Mouse (Mus musculus) midbrain, embryonic 16.5 days (tissue): ENCODE results near the gene Cmklr1. TPM values are rescaled to one million over a fixed set of nuclear protein-coding genes. Genes with fewer than 3 reads are reported as not detected.
A peak's percentile ranks its signal among the peaks of the same experiment; 100 is the strongest.

Experiments used
- ATAC-seq: fragments of 200-750 bp; cut with Nextera tagmentation; 2 replicates; pipeline ENCODE4 v1.8.0; 2017; ENCODE audit warnings: moderate TSS enrichment
- H3K27ac ChIP-seq: fragments of 300-500 bp; sonication (generic); 2 replicates; pipeline ENCODE4 v1.5.1; 2014; ENCODE audit warnings: mild to moderate bottlenecking, low read length, mixed read lengths
- H3K27me3 ChIP-seq: fragments of 300-500 bp; sonication (generic); 2 replicates; pipeline ENCODE4 v1.6.1; 2014; ENCODE audit warnings: low read depth, low read length, mixed read lengths; ENCODE audit not compliant: control insufficient read depth, insufficient read depth
- H3K36me3 ChIP-seq: fragments of 300-500 bp; sonication (generic); 2 replicates; pipeline ENCODE4 v1.6.1; 2014; ENCODE audit warnings: mild to moderate bottlenecking, low read length, moderate library complexity, mixed read lengths; ENCODE audit not compliant: control insufficient read depth, insufficient read depth
- H3K4me1 ChIP-seq: fragments of 300-500 bp; sonication (generic); 2 replicates; pipeline ENCODE4 v1.6.1; 2014; ENCODE audit warnings: mild to moderate bottlenecking, low read length, mixed read lengths; ENCODE audit not compliant: control insufficient read depth, insufficient read depth
- H3K4me2 ChIP-seq: fragments of 300-500 bp; sonication (generic); 2 replicates; pipeline ENCODE4 v1.6.1; 2014; ENCODE audit warnings: mild to moderate bottlenecking, low read length, mixed read lengths
- H3K4me3 ChIP-seq: fragments of 300-500 bp; sonication (generic); 2 replicates; pipeline ENCODE4 v1.5.1; 2014; ENCODE audit warnings: low read depth, mild to moderate bottlenecking, low read length, moderate library complexity, mixed read lengths
- H3K9ac ChIP-seq: fragments of 300-500 bp; sonication (generic); 2 replicates; pipeline ENCODE4 v1.6.1; 2014; ENCODE audit warnings: low read depth, low read length, mixed read lengths
- H3K9me3 ChIP-seq: fragments of 300-500 bp; sonication (generic); replicated peaks from 2 replicates; pipeline ENCODE4 v1.6.1; 2014; ENCODE audit warnings: mild to moderate bottlenecking, low read length, mixed read lengths; ENCODE audit not compliant: control insufficient read depth, poor library complexity, severe bottlenecking
- WGBS: fragments of 180-500 bp; shearing (Covaris S2); extraction: QIAGEN DNeasy Blood & Tissue Kit; methylation state at CpG from one replicate; pipeline ENCODE4 v1.1.7; 2014; 5-methylcytosine and 5-hydroxymethylcytosine counted together
- polyA plus RNA-seq: library from polyadenylated mRNA; unstranded; fragments of >200 nt; fragmentation: Nextera tagmentation; extraction: Ambion mirVana; gene quantifications from 2 replicates; pipeline ENCODE4 v1.2.1, GENCODE M21; 2015

The Cmklr1 gene
- polyA plus RNA-seq: 1.2 and 1.3 TPM in 2 replicates

DNA sequence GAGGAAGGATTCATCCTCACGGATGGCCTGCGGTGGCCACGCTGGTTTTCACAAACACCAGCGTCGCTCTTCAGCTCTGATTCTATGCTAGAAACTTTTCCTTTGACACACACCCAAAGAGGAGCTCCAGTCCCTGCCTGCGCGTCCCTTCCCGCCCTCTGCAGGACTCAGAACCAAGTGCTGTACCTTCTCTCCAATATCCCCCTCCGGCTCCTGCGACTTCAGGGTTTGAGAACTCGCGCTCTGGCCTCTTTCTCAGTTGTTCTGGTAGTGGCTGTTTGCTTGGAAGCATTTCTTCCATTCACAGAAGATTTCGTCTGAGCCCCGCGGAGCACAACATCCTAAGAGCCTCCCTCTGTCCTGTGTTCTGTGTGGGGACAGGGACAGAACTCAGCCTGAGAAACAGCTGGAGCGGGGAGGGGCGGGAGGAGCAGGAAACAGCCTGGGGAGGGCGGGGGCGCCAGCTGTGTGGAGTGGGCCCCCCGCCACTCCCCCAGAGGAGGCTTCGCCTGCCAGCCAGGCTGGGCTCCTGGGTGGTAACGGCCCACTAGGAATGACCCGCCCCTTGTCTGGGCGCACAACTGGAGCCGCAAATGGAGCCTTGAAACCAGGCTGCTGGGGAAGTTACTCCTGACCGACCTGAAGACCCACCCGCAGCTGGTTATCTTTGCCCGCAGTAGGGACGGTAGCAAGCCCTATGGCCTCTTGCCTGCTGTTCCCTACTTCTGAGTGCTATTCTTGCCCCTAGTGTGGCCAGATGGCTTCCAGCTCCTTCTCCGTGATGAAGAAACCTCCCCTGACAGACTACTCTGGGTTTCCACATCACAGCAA lies at the start of gene Cmklr1:
TSS of gene Cmklr1 (minus strand) at position 392 of the 831 bp plus-strand sequence.
- H3K4me2 ChIP-seq: peak within 1 kb of the TSS; percentile 15; the same call in 1 of the 2 replicates
- no peaks in the 10 kb centered on the region for H3K9me3 ChIP-seq
- H3K4me3 ChIP-seq: no peak within 1 kb of the TSS
- H3K4me1 ChIP-seq: peaks cover 2% of the 10 kb centered on the region; the same call in 1 of the 2 replicates
- H3K9ac ChIP-seq: no peak within 1 kb of the TSS
- 9% methylated on average over 30 of the region's 30 CpGs for WGBS
- 0 out of 2 replicates have a peak, but pooled peaks cover 4% of the 10 kb centered on the region for H3K27me3 ChIP-seq
- ATAC-seq: no peak
- H3K36me3 ChIP-seq: no peaks in the 10 kb centered on the region
- H3K27ac ChIP-seq: no peak within 1 kb of the TSS

- 40% methylated on average over 5 of the region's 5 CpGs for WGBS
- H3K27me3 ChIP-seq: no peaks in the 10 kb centered on the region
- no peak for ATAC-seq
- H3K4me1 ChIP-seq: peaks cover 17% of the 10 kb centered on the region
- no peak overlapping the region for H3K4me2 ChIP-seq
- H3K27ac ChIP-seq: peak overlapping the region; percentile 53
- H3K4me3 ChIP-seq: no peak overlapping the region
- no peaks in the 10 kb centered on the region for H3K9me3 ChIP-seq
- no peaks in the 10 kb centered on the region for H3K36me3 ChIP-seq
- no peak overlapping the region for H3K9ac ChIP-seq
Observed at GRCm38 (mm10) chr5:113694415-113694814, 44.2 kb upstream of the Cmklr1 start.

DNA sequence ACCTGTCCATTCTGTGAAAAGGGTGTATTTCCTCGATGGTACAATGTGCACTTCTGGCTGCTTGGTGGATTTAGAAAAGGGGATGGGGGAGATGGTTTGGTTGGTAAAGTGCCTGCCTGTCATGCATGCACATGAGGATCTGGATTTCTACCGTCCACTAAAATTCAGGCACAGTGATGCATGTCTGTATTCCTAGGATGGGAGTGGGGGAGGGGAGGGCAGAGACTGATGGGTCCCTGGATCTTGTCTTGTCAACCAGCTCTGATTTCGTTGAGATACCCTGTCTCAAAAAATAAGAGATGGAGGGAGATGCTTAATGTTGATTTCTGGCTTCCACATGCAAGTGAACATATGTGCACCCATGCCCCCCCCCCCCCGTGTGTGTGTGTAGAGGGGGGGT lies 43.8 kb upstream of the Cmklr1 start:
- no peaks in the 10 kb centered on the region for H3K27me3 ChIP-seq
- 67% methylated on average over 4 of the region's 4 CpGs for WGBS
- H3K9me3 ChIP-seq: no peaks in the 10 kb centered on the region
- no peak overlapping the region for H3K4me2 ChIP-seq
- peaks cover 17% of the 10 kb centered on the region for H3K4me1 ChIP-seq
- no peak for ATAC-seq
- no peak overlapping the region for H3K9ac ChIP-seq
- no peak overlapping the region for H3K4me3 ChIP-seq
- H3K36me3 ChIP-seq: no peaks in the 10 kb centered on the region
- peak overlapping the region; percentile 53; the same call in 1 of the 2 replicates for H3K27ac ChIP-seq

GRCm38 (mm10) chr5:113693196-113693755 lies 43.0 kb upstream of the Cmklr1 start:
- Histone ChIP-seq H3K4me3 (no peak overlapping the region), H3K9ac (no peak overlapping the region), H3K4me2 (no peak overlapping the region), H3K27me3 (no peaks in the 10 kb centered on the region), H3K9me3 (no peaks in the 10 kb centered on the region), H3K27ac (no peak overlapping the region), H3K4me1 (peaks cover 19% of the 10 kb centered on the region), H3K36me3 (no peaks in the 10 kb centered on the region)
- WGBS: 88% methylated on average over 8 of the region's 8 CpGs
- ATAC-seq: no peak

GRCm38 (mm10) chr5:113690866-113691265 lies 40.6 kb upstream of the Cmklr1 start:
- peak; percentile 41; the same call in 1 of the 2 replicates for ATAC-seq

DNA sequence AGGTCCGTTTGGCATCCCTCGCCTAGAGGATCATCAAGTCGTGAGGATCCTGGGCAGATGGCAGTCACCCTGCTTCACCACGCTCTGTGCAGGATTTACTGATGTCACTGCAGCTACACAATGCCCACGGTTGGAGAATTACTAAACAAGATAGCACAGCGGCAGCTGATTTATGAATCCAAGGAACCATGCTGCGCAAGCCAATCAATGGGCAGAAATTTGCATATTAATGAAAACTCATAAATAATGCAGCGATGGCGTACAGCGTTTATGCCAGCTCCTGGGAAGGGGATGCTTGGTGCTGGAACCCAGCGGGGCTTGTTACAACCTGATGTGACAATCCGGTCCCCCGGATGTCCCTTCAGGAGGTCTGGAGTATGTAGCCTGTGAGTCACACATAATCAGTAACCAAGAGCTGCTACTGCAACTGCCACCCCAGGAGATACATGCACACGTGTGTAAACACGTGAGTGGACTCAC lies 39.9 kb upstream of the Cmklr1 start:
- H3K4me3 ChIP-seq: no peak overlapping the region
- peak overlapping the region; percentile 30 for H3K4me2 ChIP-seq
- ATAC-seq: peak; percentile 64
- H3K27me3 ChIP-seq: no peaks in the 10 kb centered on the region
- H3K9me3 ChIP-seq: no peaks in the 10 kb centered on the region
- H3K4me1 ChIP-seq: peaks cover 19% of the 10 kb centered on the region
- 35% methylated on average over 15 of the region's 15 CpGs for WGBS
- H3K27ac ChIP-seq: peak overlapping the region; percentile 51; the same call in 1 of the 2 replicates
- no peaks in the 10 kb centered on the region for H3K36me3 ChIP-seq
- 0 out of 2 replicates have a peak overlapping the region, but pooled peaks have one; percentile 4 for H3K9ac ChIP-seq

More at GRCm38 (mm10) chr5:113690866-113691265, 40.6 kb upstream of the Cmklr1 start:
- H3K4me2 ChIP-seq: no peak overlapping the region
- no peaks in the 10 kb centered on the region for H3K9me3 ChIP-seq
- peaks cover 19% of the 10 kb centered on the region for H3K4me1 ChIP-seq
- H3K9ac ChIP-seq: no peak overlapping the region
- 91% methylated on average over 2 of the region's 2 CpGs for WGBS
- no peaks in the 10 kb centered on the region for H3K36me3 ChIP-seq
- H3K27me3 ChIP-seq: no peaks in the 10 kb centered on the region
- no peak overlapping the region for H3K27ac ChIP-seq
- H3K4me3 ChIP-seq: no peak overlapping the region

DNA sequence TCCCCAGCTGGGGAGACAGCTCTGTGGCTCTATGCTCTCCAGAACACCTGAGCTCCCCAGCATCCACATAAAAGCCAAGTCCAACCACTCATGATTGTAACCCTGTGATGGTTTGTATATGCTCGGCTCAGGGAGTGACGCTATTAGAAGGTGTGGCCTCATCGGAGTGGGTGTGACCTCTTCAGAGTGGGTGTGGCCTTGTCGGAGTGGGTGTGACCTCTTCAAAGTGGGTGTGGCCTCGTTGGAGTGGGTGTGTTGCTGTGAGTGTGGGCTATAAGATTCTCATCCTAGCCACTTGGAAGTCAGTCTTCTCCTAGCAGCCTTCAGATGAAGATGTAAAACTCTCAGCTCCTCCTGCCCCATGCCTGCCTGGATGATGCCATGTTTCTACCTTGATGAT lies 37.3 kb upstream of the Cmklr1 start:
- H3K36me3 ChIP-seq: no peaks in the 10 kb centered on the region
- H3K27me3 ChIP-seq: no peaks in the 10 kb centered on the region
- peaks cover 13% of the 10 kb centered on the region for H3K4me1 ChIP-seq
- no peak overlapping the region for H3K4me2 ChIP-seq
- no peak overlapping the region for H3K4me3 ChIP-seq
- no peak overlapping the region for H3K27ac ChIP-seq
- no peak overlapping the region for H3K9ac ChIP-seq
- no peak for ATAC-seq
- 81% methylated on average over 5 of the region's 5 CpGs for WGBS
- H3K9me3 ChIP-seq: no peaks in the 10 kb centered on the region

DNA sequence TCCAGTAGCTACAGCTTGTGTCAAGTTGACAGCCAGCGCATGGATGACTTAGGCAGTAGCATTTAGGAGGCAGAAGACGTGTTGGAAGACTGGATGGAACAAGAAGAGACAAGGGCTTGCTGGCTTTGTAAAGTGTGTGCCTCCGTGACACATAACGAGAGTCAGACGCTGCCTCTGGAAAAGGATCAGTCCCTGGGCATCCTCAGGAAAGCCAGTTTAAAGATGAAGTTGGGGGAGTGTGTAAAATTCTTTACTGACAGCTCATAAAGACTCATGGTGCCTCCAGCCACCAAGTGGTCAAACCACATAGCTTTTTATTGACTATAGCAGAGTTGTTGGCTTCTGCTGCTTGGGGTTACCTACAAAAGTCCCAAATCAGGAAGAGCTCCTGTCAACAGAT lies 35.2 kb upstream of the Cmklr1 start:
- Histone ChIP-seq H3K36me3 (no peaks in the 10 kb centered on the region), H3K4me1 (peaks cover 10% of the 10 kb centered on the region), H3K4me2 (no peak overlapping the region), H3K9me3 (no peaks in the 10 kb centered on the region), H3K9ac (no peak overlapping the region), H3K27me3 (no peaks in the 10 kb centered on the region), H3K4me3 (no peak overlapping the region), H3K27ac (no peak overlapping the region)
- WGBS: 77% methylated on average over 5 of the region's 5 CpGs
- no peak for ATAC-seq

DNA sequence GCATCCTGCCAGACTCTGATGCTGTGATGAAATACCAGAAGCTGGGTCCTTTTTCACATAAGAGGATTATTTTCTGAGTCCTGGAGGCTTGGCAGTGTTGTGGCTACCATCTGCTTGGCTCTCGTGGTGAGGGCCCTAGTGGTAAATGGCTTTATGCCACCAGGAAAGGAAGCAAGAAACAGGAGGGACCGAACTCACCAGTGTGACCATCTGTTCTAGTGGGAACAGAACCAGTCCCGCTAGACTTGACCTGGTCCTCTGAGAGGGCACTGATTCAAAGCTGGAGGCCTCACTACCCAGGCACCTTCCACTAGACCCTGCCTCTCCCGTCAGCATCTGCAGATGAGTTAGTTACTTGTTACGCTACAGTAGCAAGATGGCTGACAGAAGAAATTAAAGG lies 33.0 kb upstream of the Cmklr1 start:
- Histone ChIP-seq H3K4me2 (no peak overlapping the region), H3K9me3 (no peaks in the 10 kb centered on the region), H3K4me3 (no peak overlapping the region), H3K4me1 (peaks cover 4% of the 10 kb centered on the region; the same call in 1 of the 2 replicates), H3K27me3 (no peaks in the 10 kb centered on the region; the same call in 1 of the 2 replicates), H3K9ac (no peak overlapping the region), H3K36me3 (no peaks in the 10 kb centered on the region), H3K27ac (no peak overlapping the region; the same call in 1 of the 2 replicates)
- no peak for ATAC-seq
- 63% methylated on average over 5 of the region's 5 CpGs for WGBS
